In the genomic region with DNA sequence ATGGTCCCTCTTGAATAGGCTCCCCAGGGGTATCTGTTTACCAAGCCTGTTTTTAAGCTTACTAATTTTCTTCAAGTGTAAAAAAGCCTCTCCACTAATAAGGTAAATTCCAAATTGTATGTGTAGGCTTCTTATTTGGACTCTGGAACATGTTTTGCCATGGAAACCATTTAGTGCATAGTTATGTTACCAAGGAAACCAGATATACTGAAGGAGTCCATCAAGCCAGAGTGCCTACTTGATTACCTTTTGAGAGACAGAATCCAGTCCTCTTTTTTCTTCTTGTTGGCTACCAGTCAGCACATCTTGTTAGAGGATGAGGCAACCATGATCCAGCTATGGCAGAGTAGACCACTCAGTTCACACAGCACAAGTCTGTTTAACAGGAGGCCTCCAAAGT, we compare ENCODE assay signal across 21 mouse cellular contexts.
DNase-seq lines count a peak whose midpoint lies in the region; ATAC-seq and TF ChIP-seq lines count a peak whose summit lies in the region.
"Had no signal": no experiment of that assay in that cellular context is flagged by ENCODE, and none has a peak within 500 bp of the region (broad histone marks: within the 10 kb centered on the region; RNA-seq: fewer than 3 reads in every experiment).

No protein-coding gene starts in this region.

- no peak overlapping the region for H3K9ac ChIP-seq in forebrain, postnatal 0 days
- H3K9ac ChIP-seq in stomach, embryonic 15.5 days = no peak overlapping the region
- H3K9ac ChIP-seq in stomach, postnatal 0 days (ENCODE audit: low read length) = no peak overlapping the region
- H3K9ac ChIP-seq: embryonic facial prominence, embryonic 13.5 days; hindbrain, embryonic 15.5 days; liver, embryonic 12.5 days; liver, postnatal 0 days had no signal

- H3K27ac ChIP-seq in forebrain, postnatal 0 days (ENCODE audit: low read depth, low read length) = 0 out of 2 replicates have a peak overlapping the region, but pooled peaks have one; percentile 21
- no peak overlapping the region for H3K27ac ChIP-seq in forebrain, embryonic 10.5 days
- peak overlapping the region; percentile 73 for H3K27ac ChIP-seq in layer of hippocampus, adult 2 months
- H3K27ac ChIP-seq in stomach, embryonic 15.5 days = peak overlapping the region; percentile 12; the same call in 1 of the 2 replicates
- no peak overlapping the region for H3K27ac ChIP-seq in stomach, postnatal 0 days (replicated peaks)
- H3K27ac ChIP-seq: embryonic facial prominence, embryonic 13.5 days; hindbrain, embryonic 15.5 days; liver, embryonic 12.5 days; macrophage had no signal

- no peaks in the 10 kb centered on the region for H3K27me3 ChIP-seq in forebrain, postnatal 0 days (ENCODE audit: insufficient read depth, low read length)
- no peaks in the 10 kb centered on the region for H3K27me3 ChIP-seq in forebrain, embryonic 10.5 days (ENCODE audit: poor library complexity, severe bottlenecking)
- no peaks in the 10 kb centered on the region for H3K27me3 ChIP-seq in stomach, embryonic 15.5 days (replicated peaks)
- H3K27me3 ChIP-seq in stomach, postnatal 0 days (ENCODE audit: control insufficient read depth, insufficient read depth, low read length) = no peaks in the 10 kb centered on the region
- H3K27me3 ChIP-seq: embryonic facial prominence, embryonic 13.5 days; hindbrain, embryonic 15.5 days; liver, embryonic 12.5 days had no signal

- peak; percentile 36 for DNase-seq in forebrain, postnatal 0 days
- no peak for DNase-seq in forebrain, embryonic 10.5 days (ENCODE audit: extremely low spot score, low spot score)
- DNase-seq in layer of hippocampus, adult 2 months (ENCODE audit: low spot score in 2 of 2) = no peak
- no peak for DNase-seq in layer of hippocampus, adult 9-11 months
- no peak for DNase-seq in stomach, postnatal 0 days (ENCODE audit: low spot score)
- DNase-seq in cerebellum, postnatal 25 days = no peak
- DNase-seq: adrenal gland, postnatal 14 days; cerebellum, adult 11-12 months; cerebellum, adult 9-11 months; kidney, adult 18-20 months; kidney, postnatal 36 days; layer of hippocampus, postnatal 36 days; left cerebral cortex, postnatal 4 days; liver, postnatal 0 days; thymus, adult 2 months; thymus, postnatal 36 days had no signal

- H3K4me3 ChIP-seq in forebrain, postnatal 0 days (ENCODE audit: low read depth, low read length) = no peak overlapping the region
- H3K4me3 ChIP-seq in forebrain, embryonic 10.5 days = no peak overlapping the region
- H3K4me3 ChIP-seq in layer of hippocampus, adult 2 months = no peak overlapping the region
- no peak overlapping the region for H3K4me3 ChIP-seq in stomach, embryonic 15.5 days (replicated peaks)
- no peak overlapping the region for H3K4me3 ChIP-seq in stomach, postnatal 0 days (ENCODE audit: low read depth, low read length)
- H3K4me3 ChIP-seq: embryonic facial prominence, embryonic 13.5 days; hindbrain, embryonic 15.5 days; liver, embryonic 12.5 days had no signal

- no peak for TF ChIP-seq EP300 in stomach, postnatal 0 days (optimal IDR thresholded peaks at IDR 0.05)

- no peak for TF ChIP-seq CTCF in forebrain, postnatal 0 days (IDR thresholded peaks at IDR 0.05; ENCODE audit: low read depth)
- TF ChIP-seq CTCF in layer of hippocampus, adult 2 months (conservative IDR thresholded peaks at IDR 0.05) = no peak
- no peak for TF ChIP-seq CTCF in stomach, postnatal 0 days (IDR thresholded peaks at IDR 0.05; ENCODE audit: low read depth)

- H3K9me3 ChIP-seq in forebrain, postnatal 0 days (ENCODE audit: low read length) = no peaks in the 10 kb centered on the region
- no peaks in the 10 kb centered on the region for H3K9me3 ChIP-seq in forebrain, embryonic 10.5 days
- H3K9me3 ChIP-seq in stomach, embryonic 15.5 days = no peaks in the 10 kb centered on the region
- H3K9me3 ChIP-seq in stomach, postnatal 0 days (ENCODE audit: control insufficient read depth, low read length) = no peaks in the 10 kb centered on the region
- H3K9me3 ChIP-seq: embryonic facial prominence, embryonic 13.5 days; hindbrain, embryonic 15.5 days; liver, embryonic 12.5 days had no signal

- no peak overlapping the region for H3K4me2 ChIP-seq in forebrain, postnatal 0 days (ENCODE audit: low read depth)
- H3K4me2 ChIP-seq in stomach, embryonic 15.5 days = no peak overlapping the region
- no peak overlapping the region for H3K4me2 ChIP-seq in stomach, postnatal 0 days (replicated peaks; ENCODE audit: low read depth)
- H3K4me2 ChIP-seq: embryonic facial prominence, embryonic 13.5 days; hindbrain, embryonic 15.5 days; liver, embryonic 12.5 days had no signal

- no peak; the same call in 1 of the 2 replicates for ATAC-seq in forebrain, postnatal 0 days
- no peak for ATAC-seq in stomach, embryonic 15.5 days (ENCODE audit: insufficient read depth, low FRiP score, low read depth)
- no peak for ATAC-seq in stomach, postnatal 0 days (ENCODE audit: low FRiP score, low TSS enrichment)
- ATAC-seq: liver, embryonic 12.5 days; liver, postnatal 0 days had no signal

- H3K36me3 ChIP-seq in forebrain, postnatal 0 days (ENCODE audit: insufficient read depth) = no peaks in the 10 kb centered on the region
- no peaks in the 10 kb centered on the region for H3K36me3 ChIP-seq in forebrain, embryonic 10.5 days (replicated peaks)
- H3K36me3 ChIP-seq in stomach, embryonic 15.5 days = no peaks in the 10 kb centered on the region
- H3K36me3 ChIP-seq in stomach, postnatal 0 days (ENCODE audit: control insufficient read depth, insufficient read depth, low read length) = no peaks in the 10 kb centered on the region
- H3K36me3 ChIP-seq: embryonic facial prominence, embryonic 13.5 days; hindbrain, embryonic 15.5 days; liver, embryonic 12.5 days had no signal

- peaks cover 11% of the 10 kb centered on the region; the same call in 1 of the 2 replicates for H3K4me1 ChIP-seq in forebrain, postnatal 0 days (ENCODE audit: insufficient read depth)
- peaks cover 4% of the 10 kb centered on the region; the same call in 1 of the 2 replicates for H3K4me1 ChIP-seq in forebrain, embryonic 10.5 days
- H3K4me1 ChIP-seq in stomach, embryonic 15.5 days = peaks cover 2% of the 10 kb centered on the region; the same call in 1 of the 2 replicates
- no peaks in the 10 kb centered on the region for H3K4me1 ChIP-seq in stomach, postnatal 0 days (replicated peaks; ENCODE audit: control insufficient read depth, insufficient read depth)
- H3K4me1 ChIP-seq: hindbrain, embryonic 15.5 days had no signal

Comparison
In these comparisons a context has a peak if more than half of its experiments do, and no peak if none do; other contexts are left out.
1. H3K27ac ChIP-seq: peak in forebrain, postnatal 0 days (single experiment), layer of hippocampus, adult 2 months (single experiment) and stomach, embryonic 15.5 days (single experiment); none in forebrain, embryonic 10.5 days (single experiment) and stomach, postnatal 0 days (single experiment).